Mouse (Mus musculus): ENCODE measurements around the gene Zmym2. TPM values are rescaled to one million over a fixed set of nuclear protein-coding genes. Genes with fewer than 3 reads are reported as not detected.
"Not testable (repeated sequence)": the region's sequence is repeated elsewhere in the genome, so short reads cannot be mapped to it uniquely, and the experiment has no call there.

Gene Zmym2
- polyA plus RNA-seq (2012; rRNA removed) (4.7 and 6.7 TPM in 2 replicates), polyA plus RNA-seq (2014; fragmentation: Nextera tagmentation; extraction: Ambion mirVana) (4.7 and 6.6 TPM in 2 replicates)

GRCm38 (mm10) chr14:56886594-56887513 is at the start of gene Zmym2:
Gene Zmym2, plus strand, starts transcription at chr14:56886653.
- H3K27me3 ChIP-seq (ENCODE audit: control insufficient read depth, insufficient read depth, low read length); H3K9me3 ChIP-seq (ENCODE audit: control insufficient read depth, low read length); H3K36me3 ChIP-seq (replicated peaks; ENCODE audit: control insufficient read depth, insufficient read depth, low read depth): not testable (repeated sequence)
- DNase-seq (ENCODE audit: low read depth in 3 of 3, low spot score in 3 of 3) (peak; percentile 50 to 60 (median 51)), ATAC-seq (ENCODE audit: insufficient read depth) (peak; percentile 81)
- under 1% methylated on average over 48 of the region's 87 CpGs for WGBS (ENCODE audit: insufficient replicate concordance)
- TF ChIP-seq CTCF (IDR thresholded peaks at IDR 0.05; ENCODE audit: low read depth) = peak; percentile 78
- H3K9ac ChIP-seq (replicated peaks) = peak within 1 kb of the TSS; percentile 91
- peaks cover 8 to 12% of the 10 kb centered on the region in 2 experiments for H3K4me1 ChIP-seq (replicated peaks; ENCODE audit: control insufficient read depth in 2 of 2, insufficient read depth in 2 of 2, low read length in 1 of 2)
- H3K4me3 ChIP-seq (ENCODE audit: insufficient read depth in 1 of 2, low read depth in 2 of 2, low read length in 2 of 2) = peak within 1 kb of the TSS; percentile 86 to 90
- peak within 1 kb of the TSS; percentile 81 for H3K27ac ChIP-seq
- peak within 1 kb of the TSS; percentile 96 for H3K4me2 ChIP-seq (ENCODE audit: low read depth)

- TF ChIP-seq CTCF (IDR thresholded peaks at IDR 0.05; ENCODE audit: low read depth) (no peak), EP300 (IDR thresholded peaks at IDR 0.05; ENCODE audit: low read depth) (no peak)
- no peak overlapping the region for H3K4me2 ChIP-seq (ENCODE audit: low read depth)
- H3K4me1 ChIP-seq (replicated peaks; ENCODE audit: control insufficient read depth in 2 of 2, insufficient read depth in 2 of 2, low read length in 1 of 2) = no peaks in the 10 kb centered on the region
- ATAC-seq (ENCODE audit: insufficient read depth) (no peak), DNase-seq (ENCODE audit: low read depth in 3 of 3, low spot score in 3 of 3) (no peak)
- no peaks in the 10 kb centered on the region for H3K9me3 ChIP-seq (ENCODE audit: control insufficient read depth, low read length)
- no peak overlapping the region for H3K9ac ChIP-seq (replicated peaks)
- no peak overlapping the region for H3K27ac ChIP-seq
- H3K36me3 ChIP-seq (replicated peaks; ENCODE audit: control insufficient read depth, insufficient read depth, low read depth) = no peaks in the 10 kb centered on the region
- H3K27me3 ChIP-seq (ENCODE audit: control insufficient read depth, insufficient read depth, low read length) = no peaks in the 10 kb centered on the region
- no peak overlapping the region for H3K4me3 ChIP-seq (ENCODE audit: insufficient read depth in 1 of 2, low read depth in 2 of 2, low read length in 2 of 2)
- 55% methylated on average over 4 of the region's 4 CpGs for WGBS (ENCODE audit: insufficient replicate concordance)
Measured at GRCm38 (mm10) chr14:56844033-56844432, 42.4 kb upstream of the Zmym2 start.

GRCm38 (mm10) chr14:56844507-56844906 is 41.9 kb upstream of the Zmym2 start:
- DNase-seq (ENCODE audit: low read depth in 3 of 3, low spot score in 3 of 3) (no peak), ATAC-seq (ENCODE audit: insufficient read depth) (no peak)
- WGBS (ENCODE audit: insufficient replicate concordance) = 42% methylated on average over 2 of the region's 2 CpGs
- H3K4me1 ChIP-seq (replicated peaks; ENCODE audit: control insufficient read depth in 2 of 2, insufficient read depth in 2 of 2, low read length in 1 of 2) = no peaks in the 10 kb centered on the region
- H3K36me3 ChIP-seq (replicated peaks; ENCODE audit: control insufficient read depth, insufficient read depth, low read depth) = no peaks in the 10 kb centered on the region
- H3K4me3 ChIP-seq (ENCODE audit: insufficient read depth in 1 of 2, low read depth in 2 of 2, low read length in 2 of 2) = no peak overlapping the region
- TF ChIP-seq EP300 (IDR thresholded peaks at IDR 0.05; ENCODE audit: low read depth) (no peak), CTCF (IDR thresholded peaks at IDR 0.05; ENCODE audit: low read depth) (no peak)
- no peaks in the 10 kb centered on the region for H3K27me3 ChIP-seq (ENCODE audit: control insufficient read depth, insufficient read depth, low read length)
- no peak overlapping the region for H3K9ac ChIP-seq (replicated peaks)
- no peaks in the 10 kb centered on the region for H3K9me3 ChIP-seq (ENCODE audit: control insufficient read depth, low read length)
- no peak overlapping the region for H3K27ac ChIP-seq
- no peak overlapping the region for H3K4me2 ChIP-seq (ENCODE audit: low read depth)

- no peaks in the 10 kb centered on the region for H3K9me3 ChIP-seq (ENCODE audit: control insufficient read depth, low read length)
- H3K4me2 ChIP-seq (ENCODE audit: low read depth) = no peak overlapping the region
- TF ChIP-seq EP300 (IDR thresholded peaks at IDR 0.05; ENCODE audit: low read depth) (no peak), CTCF (IDR thresholded peaks at IDR 0.05; ENCODE audit: low read depth) (no peak)
- no peak overlapping the region for H3K27ac ChIP-seq
- no peaks in the 10 kb centered on the region for H3K36me3 ChIP-seq (replicated peaks; ENCODE audit: control insufficient read depth, insufficient read depth, low read depth)
- H3K9ac ChIP-seq (replicated peaks) = no peak overlapping the region
- no peaks in the 10 kb centered on the region for H3K4me1 ChIP-seq (replicated peaks; ENCODE audit: control insufficient read depth in 2 of 2, insufficient read depth in 2 of 2, low read length in 1 of 2)
- H3K27me3 ChIP-seq (ENCODE audit: control insufficient read depth, insufficient read depth, low read length) = no peaks in the 10 kb centered on the region
- 44% methylated on average over 2 of the region's 2 CpGs for WGBS (ENCODE audit: insufficient replicate concordance)
- ATAC-seq (ENCODE audit: insufficient read depth) (no peak), DNase-seq (ENCODE audit: low read depth in 3 of 3, low spot score in 3 of 3) (no peak)
- H3K4me3 ChIP-seq (ENCODE audit: insufficient read depth in 1 of 2, low read depth in 2 of 2, low read length in 2 of 2) = no peak overlapping the region
Measured at GRCm38 (mm10) chr14:56848322-56848721, 38.1 kb upstream of the Zmym2 start.

GRCm38 (mm10) chr14:56849681-56850080 is 36.8 kb upstream of the Zmym2 start:
- ATAC-seq (ENCODE audit: insufficient read depth) = no peak
- no peaks in the 10 kb centered on the region for H3K27me3 ChIP-seq (ENCODE audit: control insufficient read depth, insufficient read depth, low read length)
- DNase-seq (ENCODE audit: low read depth in 3 of 3, low spot score in 3 of 3) = no peak
- H3K9ac ChIP-seq (replicated peaks) = no peak overlapping the region
- H3K4me3 ChIP-seq (ENCODE audit: insufficient read depth in 1 of 2, low read depth in 2 of 2, low read length in 2 of 2) = no peak overlapping the region
- H3K9me3 ChIP-seq (ENCODE audit: control insufficient read depth, low read length) = no peaks in the 10 kb centered on the region; the same call in 1 of the 2 replicates
- TF ChIP-seq CTCF (IDR thresholded peaks at IDR 0.05; ENCODE audit: low read depth) (no peak), EP300 (IDR thresholded peaks at IDR 0.05; ENCODE audit: low read depth) (no peak)
- WGBS (ENCODE audit: insufficient replicate concordance) = 30% methylated on average over 2 of the region's 2 CpGs
- H3K36me3 ChIP-seq (replicated peaks; ENCODE audit: control insufficient read depth, insufficient read depth, low read depth) = no peaks in the 10 kb centered on the region
- H3K4me1 ChIP-seq (replicated peaks; ENCODE audit: control insufficient read depth in 2 of 2, insufficient read depth in 2 of 2, low read length in 1 of 2) = no peaks in the 10 kb centered on the region
- H3K4me2 ChIP-seq (ENCODE audit: low read depth) = no peak overlapping the region
- H3K27ac ChIP-seq = no peak overlapping the region
